Mouse (Mus musculus): ENCODE measurements at regions not wholly inside any gene's neighbourhood (a gene's known extent, or its start where the extent isn't known, plus 50 kb on each side); places are given as distances from the start of the nearest gene placed in this dataset.

DNA sequence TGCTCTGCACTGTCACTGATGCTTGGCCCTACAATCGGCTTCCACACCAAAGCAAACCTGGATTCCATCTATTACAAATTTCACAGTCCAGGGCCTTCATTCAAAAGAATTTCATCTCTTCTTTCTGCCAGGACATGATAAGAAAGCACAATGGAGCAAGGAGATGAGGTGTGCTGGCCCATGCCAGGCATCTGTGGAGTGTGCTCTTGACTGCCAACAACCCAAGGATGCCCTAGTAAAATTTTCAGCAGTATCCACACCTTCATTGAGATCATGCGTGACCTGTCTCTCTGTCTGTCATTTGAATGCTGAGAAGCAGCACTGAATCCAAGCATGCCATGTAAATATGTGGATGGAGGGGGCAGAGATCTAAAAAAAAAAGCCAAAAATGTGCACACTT is 945.0 kb upstream of the Jmjd1c start:
- TF ChIP-seq CTCF (IDR thresholded peaks at IDR 0.05; ENCODE audit: control insufficient read depth, insufficient read depth, insufficient read length) (no peak), FOSL1 (IDR thresholded peaks at IDR 0.05; ENCODE audit: insufficient read depth, low read length, poor library complexity, severe bottlenecking) (no peak), CEBPB (IDR thresholded peaks at IDR 0.05; ENCODE audit: low read depth) (no peak), USF1 (IDR thresholded peaks at IDR 0.05; ENCODE audit: low read depth) (no peak), MAX (IDR thresholded peaks at IDR 0.05) (no peak), MYOG (IDR thresholded peaks at IDR 0.05; ENCODE audit: control insufficient read depth, extremely low read depth, insufficient read length) (no peak)
